Mouse (Mus musculus) kidney, postnatal 25 days (tissue): ENCODE measurements at regions not wholly inside any gene's neighbourhood (a gene's known extent, or its start where the extent isn't known, plus 50 kb on each side); places are given as distances from the start of the nearest gene placed in this dataset.

Source experiments
- DNase-seq, 2 experiments: peaks; one replicate each; pipeline ENCODE4 v3.0.0; 2021; ENCODE audit warnings: mixed read lengths in 2 of 2

GRCm38 (mm10) chr6:68631787-68632186 lies 1096.2 kb upstream of the Tacstd2 start:
- DNase-seq: no peak

DNA sequence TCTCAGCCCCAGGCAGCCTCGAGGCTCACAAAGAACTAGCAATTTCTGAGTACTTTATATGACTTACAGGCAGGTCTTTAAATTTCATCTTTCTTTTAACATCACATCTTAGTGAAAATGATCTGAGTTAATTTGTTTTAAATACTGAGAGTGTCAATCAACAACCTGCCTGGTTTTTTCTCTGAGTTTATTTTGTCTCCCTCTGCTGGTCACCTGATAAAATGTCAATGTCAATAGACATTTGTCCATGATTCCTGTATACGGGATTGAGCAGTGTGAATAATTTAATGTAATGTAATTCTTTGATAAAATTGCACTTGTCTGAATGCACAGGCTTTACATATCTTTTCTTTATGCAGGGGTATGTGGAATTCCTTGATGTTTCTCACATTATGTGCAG lies 1070.4 kb upstream of the Tacstd2 start:
- DNase-seq: no peak
